Mouse (Mus musculus) gastrocnemius, adult 8-10 months (tissue): ENCODE measurements at regions not wholly inside any gene's neighbourhood (a gene's known extent, or its start where the extent isn't known, plus 50 kb on each side); places are given as distances from the start of the nearest gene placed in this dataset.
"Not testable (repeated sequence)": the region's sequence is repeated elsewhere in the genome, so short reads cannot be mapped to it uniquely, and the experiment has no call there.

Experiments used
- DNase-seq, 2 experiments: peaks; one replicate each; pipeline ENCODE4 v3.0.0; 2022; ENCODE audit warnings: low spot score in 2 of 2

- no peak for DNase-seq
Observed at GRCm38 (mm10) chr4:7921503-7921902, 317.3 kb downstream of the Car8 start.

GRCm38 (mm10) chr4:7913191-7913590 is 325.6 kb downstream of the Car8 start:
- no peak for DNase-seq

GRCm38 (mm10) chr4:7912675-7913074 is 326.2 kb downstream of the Car8 start:
- DNase-seq, result no peak

GRCm38 (mm10) chr4:7903130-7903529 is 335.7 kb downstream of the Car8 start:
- DNase-seq, result no peak

- no peak for DNase-seq
Observed at GRCm38 (mm10) chr4:7894914-7895313, 343.9 kb downstream of the Car8 start.

GRCm38 (mm10) chr4:7891128-7891527 is 347.7 kb downstream of the Car8 start:
- no peak for DNase-seq

GRCm38 (mm10) chr4:7854518-7854917 is 384.3 kb downstream of the Car8 start:
- DNase-seq, result no peak

- no peak for DNase-seq
Observed at GRCm38 (mm10) chr4:7853121-7853782, 385.6 kb downstream of the Car8 start.

GRCm38 (mm10) chr4:7852006-7852615 is 386.7 kb downstream of the Car8 start:
- no peak for DNase-seq

GRCm38 (mm10) chr4:7847411-7847810 is 391.4 kb downstream of the Car8 start:
- no peak for DNase-seq

GRCm38 (mm10) chr4:7829126-7829525 is 409.7 kb downstream of the Car8 start:
- DNase-seq, result no peak

GRCm38 (mm10) chr4:7819847-7820246 is 419.0 kb downstream of the Car8 start:
- no peak for DNase-seq

GRCm38 (mm10) chr4:7777761-7778160 is 461.1 kb downstream of the Car8 start:
- DNase-seq, result not testable (repeated sequence)

GRCm38 (mm10) chr4:7755473-7755872 is 483.4 kb downstream of the Car8 start:
- no peak for DNase-seq

- DNase-seq, result no peak
Observed at GRCm38 (mm10) chr4:7753931-7754330, 484.9 kb downstream of the Car8 start.

GRCm38 (mm10) chr4:7751208-7751607 is 487.6 kb downstream of the Car8 start:
- DNase-seq, result no peak

- no peak for DNase-seq
Observed at GRCm38 (mm10) chr4:7722893-7723292, 515.9 kb downstream of the Car8 start.

- no peak for DNase-seq
Observed at GRCm38 (mm10) chr4:7688516-7688915, 550.3 kb downstream of the Car8 start.

- DNase-seq, result no peak
Observed at GRCm38 (mm10) chr4:7687231-7687630, 551.6 kb downstream of the Car8 start.

- no peak for DNase-seq
Observed at GRCm38 (mm10) chr4:7670795-7671105, 568.1 kb downstream of the Car8 start.

- no peak for DNase-seq
Observed at GRCm38 (mm10) chr4:7669992-7670794, 568.6 kb downstream of the Car8 start.

- no peak for DNase-seq
Observed at GRCm38 (mm10) chr4:7666935-7667594, 571.8 kb downstream of the Car8 start.
